Mouse (Mus musculus) lung, postnatal 0 days (tissue): ENCODE measurements at regions not wholly inside any gene's neighbourhood (a gene's known extent, or its start where the extent isn't known, plus 50 kb on each side); places are given as distances from the start of the nearest gene placed in this dataset.

Experiments
- CTCF ChIP-seq: IDR thresholded peaks from 2 replicates; pipeline ENCODE4 v1.5.1; 2016; ENCODE audit warnings: antibody characterized with exemption, mild to moderate bottlenecking
- EP300 ChIP-seq: IDR thresholded peaks from 2 replicates; pipeline ENCODE4 v1.6.1; 2016; ENCODE audit warnings: antibody characterized with exemption, mild to moderate bottlenecking, control low read depth

DNA sequence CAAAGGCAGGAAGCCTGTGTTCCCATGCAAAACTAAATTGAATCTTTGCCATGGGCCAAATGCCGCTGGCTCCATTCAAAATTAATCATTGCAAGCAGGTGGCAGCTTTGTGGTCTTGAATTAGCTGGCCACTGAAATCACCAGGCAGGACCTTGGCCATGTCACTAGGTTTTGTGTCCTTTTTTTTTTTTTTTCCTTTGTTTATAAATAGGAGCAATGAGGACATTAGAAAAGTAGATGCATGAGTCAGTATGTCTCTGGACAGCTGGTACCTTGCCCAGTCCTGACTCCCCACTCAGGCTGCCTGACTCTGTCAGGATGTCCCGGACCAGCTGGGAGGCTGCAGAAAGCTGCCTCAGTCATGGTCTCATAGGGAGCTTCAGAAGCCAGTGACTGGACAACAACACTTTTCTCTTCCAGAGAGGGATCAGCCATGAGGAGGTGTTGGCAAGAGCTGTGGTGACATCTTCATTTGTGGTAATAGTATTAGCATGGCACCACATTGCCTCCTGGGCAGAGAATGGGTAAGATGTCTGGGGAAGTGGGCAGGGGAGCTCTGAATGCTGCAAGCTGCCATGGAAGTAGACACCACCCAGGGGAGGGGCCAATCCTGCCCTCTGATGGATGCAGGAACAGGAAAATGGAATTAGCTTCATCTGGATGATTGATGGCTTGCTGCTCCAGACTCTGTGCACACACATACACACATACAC is 55.4 kb upstream of the Msx1 start:
- TF ChIP-seq CTCF = no peak
- no peak for TF ChIP-seq EP300
